Mouse (Mus musculus): Measurements from ENCODE around the gene Arcn1.

GRCm38 (mm10) chr9:44807778-44808177 is 40.1 kb upstream of the Arcn1 start:
- no peak for TF ChIP-seq GATA1 (IDR thresholded peaks at IDR 0.05; ENCODE audit: low read length)
- TF ChIP-seq TAL1 (IDR thresholded peaks at IDR 0.05; ENCODE audit: low read length), result no peak

All from erythroblast, embryonic 14.5 days (primary cell).